Mouse (Mus musculus): ENCODE measurements at regions not wholly inside any gene's neighbourhood (a gene's known extent, or its start where the extent isn't known, plus 50 kb on each side); places are given as distances from the start of the nearest gene placed in this dataset. TPM values are rescaled to one million over a fixed set of nuclear protein-coding genes. Genes with fewer than 3 reads are reported as not detected.

Small RNA genes in the stretch of these regions (microRNA-seq; reads per million reads assigned to microRNA genes)
- gene Gm27690 = not detected

Data from embryonic facial prominence, embryonic 12.5 days (tissue).